Mouse (Mus musculus) hindbrain, embryonic 14.5 days (tissue): ENCODE results near the gene S100a2. TPM values are rescaled to one million over a fixed set of nuclear protein-coding genes. Genes with fewer than 3 reads are reported as not detected.
A peak's percentile ranks its signal among the peaks of the same experiment; 100 is the strongest.

Source experiments
- ATAC-seq: fragments of 200-750 bp; cut with Nextera tagmentation; 2 replicates; pipeline ENCODE4 v1.8.0; 2017; ENCODE audit warnings: moderate number of reproducible peaks, mild to moderate bottlenecking, moderate TSS enrichment, moderate library complexity; ENCODE audit not compliant: low FRiP score
- DNase-seq: peaks from one replicate; pipeline ENCODE4 v3.0.0-alpha.2; 2015; ENCODE audit warnings: low spot score
- H3K27ac ChIP-seq: fragments of 300-500 bp; sonication (generic); 2 replicates; pipeline ENCODE4 v1.5.1; 2014; ENCODE audit warnings: mild to moderate bottlenecking, moderate library complexity
- H3K27me3 ChIP-seq: fragments of 300-500 bp; sonication (generic); 2 replicates; pipeline ENCODE4 v1.6.1; 2014; ENCODE audit warnings: mild to moderate bottlenecking, low read length, mixed read lengths; ENCODE audit not compliant: control insufficient read depth, insufficient read depth
- H3K36me3 ChIP-seq: fragments of 300-500 bp; sonication (generic); replicated peaks from 2 replicates; pipeline ENCODE4 v1.6.1; 2014; ENCODE audit not compliant: control insufficient read depth, insufficient read depth
- H3K4me1 ChIP-seq: fragments of 300-500 bp; sonication (generic); replicated peaks from 2 replicates; pipeline ENCODE4 v1.6.1; 2014; ENCODE audit warnings: antibody characterized with exemption, low read length, mixed read lengths; ENCODE audit not compliant: control insufficient read depth, insufficient read depth
- H3K4me2 ChIP-seq: fragments of 300-500 bp; sonication (generic); replicated peaks from 2 replicates; pipeline ENCODE4 v1.6.1; 2014; ENCODE audit warnings: mild to moderate bottlenecking, moderate library complexity
- H3K4me3 ChIP-seq: fragments of 300-500 bp; sonication (generic); replicated peaks from 2 replicates; pipeline ENCODE4 v1.5.1; 2014; ENCODE audit warnings: mild to moderate bottlenecking, low read length
- H3K9ac ChIP-seq: fragments of 300-500 bp; sonication (generic); 2 replicates; pipeline ENCODE4 v1.6.1; 2014
- H3K9me3 ChIP-seq: fragments of 300-500 bp; sonication (generic); 2 replicates; pipeline ENCODE4 v1.6.1; 2016; ENCODE audit warnings: low read length; ENCODE audit not compliant: control insufficient read depth
- WGBS: fragments of 180-500 bp; shearing (Covaris S2); extraction: QIAGEN DNeasy Blood & Tissue Kit; methylation state at CpG from one replicate; pipeline ENCODE4 v1.1.7; 2014; 5-methylcytosine and 5-hydroxymethylcytosine counted together
- polyA plus RNA-seq: library from polyadenylated mRNA; unstranded; fragments of >200 nt; fragmentation: Nextera tagmentation; extraction: Ambion mirVana; gene quantifications from 2 replicates; pipeline ENCODE4 v1.2.1, GENCODE M21; 2014

S100a2 gene
- polyA plus RNA-seq, 1 experiment from 2014 or later, result not detected

DNA sequence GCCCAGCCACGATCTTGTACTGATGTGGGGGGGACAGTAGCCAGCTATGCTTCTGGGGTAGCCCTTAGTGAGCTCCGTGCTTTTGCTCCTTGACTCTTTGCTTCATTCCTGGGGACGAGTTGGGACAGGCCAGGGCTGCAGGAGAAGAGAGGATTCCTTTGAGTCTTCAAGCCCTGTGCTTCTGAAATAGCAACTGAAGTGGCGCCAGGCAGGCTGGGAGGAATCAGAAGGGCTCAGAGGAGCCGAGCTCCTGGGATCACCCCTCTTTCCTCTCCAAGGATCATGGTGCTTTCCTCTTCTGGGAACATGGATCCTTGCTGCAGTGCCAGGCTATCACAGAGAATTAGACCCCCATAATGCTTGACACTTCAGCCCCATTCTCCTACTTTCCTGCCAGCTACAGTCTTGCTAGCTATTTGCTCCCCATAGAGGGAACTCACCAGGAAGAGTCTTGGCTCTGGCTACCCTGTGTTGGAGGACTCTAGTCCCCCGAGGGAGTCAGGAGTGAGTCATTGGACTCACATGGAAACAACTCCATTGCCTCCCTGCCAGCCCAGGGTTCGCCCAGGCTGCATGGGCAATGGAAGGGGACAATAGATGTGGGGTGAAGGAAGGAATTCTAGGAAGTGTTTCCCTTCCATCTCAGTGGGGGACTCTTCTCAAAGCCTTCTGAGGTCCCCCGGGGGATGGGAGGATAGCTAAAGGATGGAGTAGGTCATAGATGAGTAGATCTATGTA, 10.6 kb downstream of the S100a2 start:
- whole genome bisulfite sequencing, result 85% methylated on average over 8 of the region's 8 CpGs
- ATAC-seq (no peak), DNase-seq (no peak)
- no peaks in the 10 kb centered on the region for H3K36me3 ChIP-seq
- H3K9me3 ChIP-seq, result no peaks in the 10 kb centered on the region
- H3K9ac ChIP-seq, result no peak overlapping the region
- H3K4me3 ChIP-seq, result no peak overlapping the region
- H3K27me3 ChIP-seq, result no peaks in the 10 kb centered on the region
- H3K27ac ChIP-seq, result no peak overlapping the region
- no peak overlapping the region for H3K4me2 ChIP-seq
- H3K4me1 ChIP-seq, result 0 out of 2 replicates have a peak, but pooled peaks cover 5% of the 10 kb centered on the region

DNA sequence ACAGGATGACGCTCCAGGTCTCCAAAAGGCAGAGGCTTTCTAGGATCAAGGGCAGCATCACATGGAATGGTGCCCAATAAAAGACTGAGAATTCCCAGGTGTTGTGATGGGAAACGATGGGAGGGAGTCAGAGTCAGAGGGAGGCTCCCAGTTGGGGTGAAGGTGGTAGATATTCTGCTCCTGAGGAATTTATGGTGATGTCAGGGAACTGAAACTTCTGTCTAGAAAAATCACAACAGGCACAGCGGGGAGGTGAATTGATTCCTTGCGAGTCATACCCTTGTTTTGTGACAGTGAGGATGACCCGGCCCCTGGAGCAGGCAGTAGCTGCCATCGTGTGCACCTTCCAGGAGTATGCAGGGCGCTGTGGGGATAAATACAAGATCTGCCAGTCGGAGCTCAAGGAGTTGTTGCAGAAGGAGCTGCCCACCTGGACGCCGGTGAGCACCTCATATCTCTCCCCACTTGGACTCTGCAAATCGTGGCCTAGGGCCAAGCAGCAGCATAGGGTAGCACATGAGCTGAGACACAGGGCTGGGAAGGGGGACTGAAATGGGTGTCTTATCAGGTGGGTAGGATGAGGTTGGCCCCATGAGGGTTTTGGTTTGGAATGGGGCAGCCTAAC, 11.6 kb downstream of the S100a2 start, which contains the start of gene Gm42674:
TSS of gene Gm42674 (plus strand) at position 419 of the 625 bp plus-strand sequence.
- no peak for DNase-seq
- Histone ChIP-seq H3K9ac (no peak within 1 kb of the TSS), H3K4me3 (no peak within 1 kb of the TSS), H3K36me3 (no peaks in the 10 kb centered on the region), H3K27me3 (no peaks in the 10 kb centered on the region), H3K4me2 (no peak within 1 kb of the TSS), H3K27ac (no peak within 1 kb of the TSS), H3K9me3 (no peaks in the 10 kb centered on the region), H3K4me1 (0 out of 2 replicates have a peak, but pooled peaks cover 5% of the 10 kb centered on the region)
- no peak for ATAC-seq
- WGBS, result 85% methylated on average over 11 of the region's 11 CpGs

DNA sequence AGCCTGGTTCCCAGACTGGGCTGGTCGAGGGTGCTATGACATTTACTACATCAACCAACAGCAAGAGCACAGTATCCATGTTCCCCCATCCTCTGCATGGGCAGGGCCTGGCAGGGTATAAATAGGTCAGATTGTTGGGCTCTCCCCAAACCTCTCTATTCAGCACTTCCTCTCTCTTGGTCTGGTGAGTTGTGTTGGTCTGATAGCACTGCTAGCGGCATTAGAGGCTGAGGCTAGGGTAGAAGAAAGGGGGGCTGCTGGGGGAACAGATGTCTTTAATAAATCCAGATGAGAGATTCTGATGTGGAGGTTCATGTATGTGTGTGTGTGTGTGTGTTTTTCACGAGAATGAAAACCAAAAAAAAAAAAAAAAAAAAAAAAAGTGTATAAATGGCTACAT, 13.6 kb downstream of the S100a2 start, which contains the start of gene S100a4:
TSS of gene S100a4 (plus strand) at position 149 of the 400 bp plus-strand sequence.
- Histone ChIP-seq H3K36me3 (no peaks in the 10 kb centered on the region), H3K27ac (no peak within 1 kb of the TSS), H3K27me3 (no peaks in the 10 kb centered on the region), H3K4me3 (no peak within 1 kb of the TSS), H3K9ac (no peak within 1 kb of the TSS), H3K9me3 (no peaks in the 10 kb centered on the region), H3K4me2 (no peak within 1 kb of the TSS), H3K4me1 (0 out of 2 replicates have a peak, but pooled peaks cover 5% of the 10 kb centered on the region)
- 71% methylated on average over 3 of the region's 3 CpGs for WGBS
- ATAC-seq, result no peak
- DNase-seq, result no peak

DNA sequence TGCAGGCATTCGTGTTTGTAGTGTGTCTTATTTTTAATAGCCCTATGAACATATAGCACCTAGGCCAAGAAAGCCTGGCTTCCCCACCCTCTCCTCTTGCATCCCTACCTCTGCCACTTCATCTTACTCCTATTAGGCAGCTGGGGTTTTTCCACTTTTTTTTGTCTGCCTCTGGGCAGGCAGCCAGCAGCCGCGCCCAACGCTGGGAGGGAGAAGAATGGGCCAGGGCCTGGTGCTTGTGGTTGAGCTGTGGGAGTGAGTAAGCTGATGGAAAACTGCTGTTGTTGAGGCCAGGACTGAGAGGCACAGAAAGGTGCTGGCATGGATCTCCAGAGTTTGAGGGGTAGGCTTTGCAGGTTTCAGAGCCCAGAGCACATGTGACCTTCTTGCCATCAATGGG, 14.4 kb downstream of the S100a2 start:
- Histone ChIP-seq H3K4me2 (no peak overlapping the region), H3K27me3 (no peaks in the 10 kb centered on the region), H3K4me3 (no peak overlapping the region), H3K36me3 (no peaks in the 10 kb centered on the region), H3K4me1 (0 out of 2 replicates have a peak, but pooled peaks cover 5% of the 10 kb centered on the region), H3K9ac (no peak overlapping the region), H3K9me3 (no peaks in the 10 kb centered on the region), H3K27ac (no peak overlapping the region)
- ATAC-seq, result peak; percentile 53; the same call in 1 of the 2 replicates
- 48% methylated on average over 4 of the region's 4 CpGs for WGBS
- DNase-seq, result peak; percentile 66

DNA sequence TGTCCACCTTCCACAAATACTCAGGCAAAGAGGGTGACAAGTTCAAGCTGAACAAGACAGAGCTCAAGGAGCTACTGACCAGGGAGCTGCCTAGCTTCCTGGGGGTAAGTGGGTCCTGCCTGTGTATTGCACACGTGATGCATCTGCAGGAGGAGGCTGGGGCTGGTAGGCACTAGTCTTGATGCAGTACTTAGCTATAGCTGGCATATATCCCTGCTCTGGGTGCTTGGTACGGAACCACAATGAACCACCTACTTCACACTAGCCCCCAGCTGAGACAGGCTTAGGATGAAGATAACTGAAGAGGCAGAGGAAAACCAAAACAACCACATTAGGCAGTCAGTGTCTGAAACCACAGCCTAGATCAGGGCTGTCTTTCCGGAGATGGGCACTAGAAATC, 15.0 kb downstream of the S100a2 start:
- no peak overlapping the region for H3K4me3 ChIP-seq
- 82% methylated on average over 3 of the region's 3 CpGs for WGBS
- ATAC-seq (no peak), DNase-seq (no peak)
- H3K27ac ChIP-seq, result no peak overlapping the region
- H3K4me1 ChIP-seq, result 0 out of 2 replicates have a peak, but pooled peaks cover 5% of the 10 kb centered on the region
- no peaks in the 10 kb centered on the region for H3K9me3 ChIP-seq
- H3K27me3 ChIP-seq, result no peaks in the 10 kb centered on the region
- no peak overlapping the region for H3K4me2 ChIP-seq
- H3K36me3 ChIP-seq, result no peaks in the 10 kb centered on the region
- no peak overlapping the region for H3K9ac ChIP-seq

DNA sequence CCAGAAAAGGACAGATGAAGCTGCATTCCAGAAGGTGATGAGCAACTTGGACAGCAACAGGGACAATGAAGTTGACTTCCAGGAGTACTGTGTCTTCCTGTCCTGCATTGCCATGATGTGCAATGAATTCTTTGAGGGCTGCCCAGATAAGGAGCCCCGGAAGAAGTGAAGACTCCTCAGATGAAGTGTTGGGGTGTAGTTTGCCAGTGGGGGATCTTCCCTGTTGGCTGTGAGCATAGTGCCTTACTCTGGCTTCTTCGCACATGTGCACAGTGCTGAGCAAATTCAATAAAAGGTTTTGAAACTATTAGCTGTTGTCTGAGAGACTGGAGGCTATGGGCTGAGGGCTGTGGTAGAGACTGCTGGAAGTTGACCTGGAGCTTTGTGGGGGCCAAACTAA, 15.7 kb downstream of the S100a2 start:
- DNase-seq, result no peak
- Histone ChIP-seq H3K4me3 (no peak overlapping the region), H3K27ac (no peak overlapping the region), H3K9ac (no peak overlapping the region), H3K27me3 (no peaks in the 10 kb centered on the region), H3K4me1 (0 out of 2 replicates have a peak, but pooled peaks cover 5% of the 10 kb centered on the region), H3K4me2 (no peak overlapping the region), H3K9me3 (no peaks in the 10 kb centered on the region), H3K36me3 (no peaks in the 10 kb centered on the region)
- 96% methylated on average over 2 of the region's 2 CpGs for WGBS
- ATAC-seq, result no peak

DNA sequence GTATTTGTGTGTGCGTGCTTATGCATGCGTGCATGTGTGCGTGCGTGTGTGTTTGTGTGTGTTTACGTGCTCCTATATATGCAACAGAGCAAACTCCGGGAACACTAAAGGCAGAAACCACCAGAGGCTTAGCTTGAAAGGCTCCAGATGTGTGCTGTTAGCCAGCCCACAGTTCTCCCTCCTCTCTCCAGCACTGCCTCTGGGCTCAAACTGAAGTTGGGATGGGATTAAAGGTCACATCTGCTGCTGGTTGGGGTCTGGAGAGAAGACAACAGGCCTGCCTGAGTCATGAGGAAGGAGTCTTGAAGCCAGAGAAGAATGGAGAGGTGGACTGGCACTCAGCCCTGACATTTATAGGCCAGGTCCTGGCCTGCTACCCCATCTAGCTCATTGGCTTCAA, 16.1 kb downstream of the S100a2 start:
- H3K9me3 ChIP-seq, result no peaks in the 10 kb centered on the region
- no peak overlapping the region for H3K9ac ChIP-seq
- ATAC-seq, result no peak
- no peak overlapping the region for H3K4me3 ChIP-seq
- H3K36me3 ChIP-seq, result no peaks in the 10 kb centered on the region
- no peak overlapping the region for H3K4me2 ChIP-seq
- WGBS, result 93% methylated on average over 6 of the region's 6 CpGs
- H3K27me3 ChIP-seq, result no peaks in the 10 kb centered on the region
- H3K4me1 ChIP-seq, result 0 out of 2 replicates have a peak, but pooled peaks cover 5% of the 10 kb centered on the region
- no peak overlapping the region for H3K27ac ChIP-seq
- no peak for DNase-seq

DNA sequence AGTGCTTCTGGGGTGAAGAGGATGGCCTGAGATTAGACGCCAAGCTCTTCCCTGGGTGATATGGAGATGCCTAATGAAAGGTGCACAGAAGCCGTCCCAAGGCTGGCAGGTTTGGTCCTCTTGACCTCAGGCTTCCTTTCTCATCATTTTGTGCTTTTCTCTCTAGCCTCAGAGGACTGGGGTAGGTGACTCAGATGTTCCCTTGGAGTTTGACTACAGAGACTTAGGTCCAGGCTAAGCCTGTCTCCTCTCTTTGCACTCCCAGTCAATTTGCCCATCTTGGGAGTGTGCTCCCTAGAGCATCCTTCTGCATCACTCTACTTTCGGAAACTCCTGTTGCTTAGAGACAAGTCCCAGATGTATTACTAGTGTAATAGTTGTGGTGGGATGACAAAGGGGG, 17.3 kb downstream of the S100a2 start:
- ATAC-seq (no peak), DNase-seq (no peak)
- Histone ChIP-seq H3K9ac (no peak overlapping the region), H3K27me3 (no peaks in the 10 kb centered on the region), H3K9me3 (no peaks in the 10 kb centered on the region), H3K4me3 (no peak overlapping the region), H3K27ac (no peak overlapping the region), H3K36me3 (no peaks in the 10 kb centered on the region), H3K4me1 (0 out of 2 replicates have a peak, but pooled peaks cover 5% of the 10 kb centered on the region), H3K4me2 (no peak overlapping the region)
- WGBS, result 86% methylated on average over 3 of the region's 3 CpGs

DNA sequence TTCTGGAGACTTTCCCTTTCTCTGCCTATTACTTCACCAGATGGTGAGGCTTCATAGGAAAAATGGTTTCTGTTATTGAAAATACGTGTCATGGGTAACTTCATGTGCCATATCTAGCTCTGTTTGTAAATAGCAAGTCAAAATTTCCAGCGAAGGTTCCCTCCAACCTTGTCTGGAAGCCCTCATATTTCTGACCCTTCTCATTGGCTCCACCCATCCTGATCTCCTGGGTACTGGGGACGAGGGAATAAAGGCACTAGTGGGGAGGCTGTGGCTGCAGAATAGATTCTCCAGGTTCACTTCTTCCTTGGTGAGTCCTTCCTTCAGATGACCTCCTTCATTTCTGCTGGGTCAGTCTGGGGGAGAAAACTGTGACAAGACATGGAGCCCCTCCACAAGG, 18.2 kb downstream of the S100a2 start, which contains the start of gene S100a5:
TSS of gene S100a5 (plus strand) at position 301 of the 400 bp plus-strand sequence.
- no peaks in the 10 kb centered on the region for H3K27me3 ChIP-seq
- 68% methylated on average over 3 of the region's 3 CpGs for WGBS
- no peaks in the 10 kb centered on the region for H3K9me3 ChIP-seq

More for the DNA sequence above, 18.2 kb downstream of the S100a2 start, which contains the start of gene S100a5:
- no peak within 1 kb of the TSS for H3K9ac ChIP-seq
- no peak within 1 kb of the TSS for H3K4me2 ChIP-seq
- DNase-seq (no peak), ATAC-seq (no peak)
- no peaks in the 10 kb centered on the region for H3K36me3 ChIP-seq
- no peak within 1 kb of the TSS for H3K4me3 ChIP-seq
- H3K4me1 ChIP-seq, result 0 out of 2 replicates have a peak, but pooled peaks cover 5% of the 10 kb centered on the region
- H3K27ac ChIP-seq, result no peak within 1 kb of the TSS
